Mouse (Mus musculus) ES-Bruce4 (cell line): Measurements from ENCODE around the gene Sgpp2.

Experiments
- CTCF ChIP-seq: IDR thresholded peaks from one replicate; pipeline ENCODE4 v1.8.1; 2011; ENCODE audit warnings: low read depth, low read length
- POLR2A ChIP-seq: IDR thresholded peaks from one replicate; pipeline ENCODE4 v1.8.1; 2011; ENCODE audit warnings: low read length; ENCODE audit not compliant: insufficient read depth

DNA sequence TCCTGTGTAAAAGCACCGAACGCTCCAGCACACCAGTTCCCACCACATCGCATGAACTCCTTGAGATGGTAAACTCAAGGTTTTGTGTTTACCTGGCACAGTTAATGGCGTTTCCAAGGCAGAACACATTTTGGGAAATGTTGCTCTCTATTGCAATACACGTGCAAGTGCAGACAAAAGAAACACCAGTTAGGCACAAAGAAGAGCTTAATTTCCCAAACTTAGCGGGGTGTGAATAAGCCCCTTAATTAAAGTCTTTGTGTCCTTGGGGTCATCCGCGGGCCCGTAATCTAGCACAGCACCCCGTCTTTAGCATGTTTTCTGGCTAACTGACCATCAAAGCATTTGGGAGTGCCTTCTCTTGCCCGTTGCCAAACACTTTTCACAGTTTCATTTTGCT is 118.7 kb downstream of the Sgpp2 start:
- TF ChIP-seq CTCF (no peak), POLR2A (no peak)
